Mouse (Mus musculus) spleen, adult 2 months (tissue): Measurements from ENCODE around the gene Hmcn2.

ENCODE experiments used
- CTCF ChIP-seq: fragments of 200-500 bp; IDR thresholded peaks from 2 replicates; pipeline ENCODE4 v1.5.1; 2011; ENCODE audit warnings: mild to moderate bottlenecking, inconsistent platforms; ENCODE audit not compliant: insufficient read depth, insufficient read length, insufficient replicate concordance; ENCODE audit errors: extremely low read depth
- POLR2A ChIP-seq: fragments of 200-500 bp; IDR thresholded peaks from 2 replicates; pipeline ENCODE4 v1.6.1; 2011; ENCODE audit warnings: low read depth, low read length, inconsistent platforms

DNA sequence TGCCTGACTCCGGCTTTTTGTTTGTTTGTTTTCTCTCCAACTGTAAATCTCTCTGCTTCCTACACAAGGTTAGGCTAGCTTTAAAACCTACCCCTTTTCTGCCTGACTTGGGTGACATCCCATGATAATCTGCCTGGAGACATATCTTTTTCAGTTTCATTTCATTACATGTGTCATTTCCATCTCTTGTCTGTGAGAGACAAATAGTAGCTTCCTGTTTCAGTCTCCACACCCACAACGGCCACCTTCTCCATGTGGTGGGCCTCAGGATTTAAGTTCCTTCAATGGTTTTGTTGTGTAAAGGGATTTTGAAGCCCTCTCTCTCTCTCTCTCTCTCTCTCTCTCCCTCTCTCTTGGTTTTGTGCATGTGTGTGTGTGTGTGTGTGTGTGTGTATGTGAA is 133.3 kb downstream of the Hmcn2 start:
- TF ChIP-seq POLR2A (no peak), CTCF (no peak)
